Mouse (Mus musculus) mature B cell (primary cell): Measurements from ENCODE around the gene Slc22a18.

ENCODE experiments used
- in situ Hi-C: fragments of 300-500 bp; cut with MboI; formaldehyde crosslinking; loops from 2 replicates; pipeline ENCODE4 v1.14.3; 2019

Gene Slc22a18

DNA sequence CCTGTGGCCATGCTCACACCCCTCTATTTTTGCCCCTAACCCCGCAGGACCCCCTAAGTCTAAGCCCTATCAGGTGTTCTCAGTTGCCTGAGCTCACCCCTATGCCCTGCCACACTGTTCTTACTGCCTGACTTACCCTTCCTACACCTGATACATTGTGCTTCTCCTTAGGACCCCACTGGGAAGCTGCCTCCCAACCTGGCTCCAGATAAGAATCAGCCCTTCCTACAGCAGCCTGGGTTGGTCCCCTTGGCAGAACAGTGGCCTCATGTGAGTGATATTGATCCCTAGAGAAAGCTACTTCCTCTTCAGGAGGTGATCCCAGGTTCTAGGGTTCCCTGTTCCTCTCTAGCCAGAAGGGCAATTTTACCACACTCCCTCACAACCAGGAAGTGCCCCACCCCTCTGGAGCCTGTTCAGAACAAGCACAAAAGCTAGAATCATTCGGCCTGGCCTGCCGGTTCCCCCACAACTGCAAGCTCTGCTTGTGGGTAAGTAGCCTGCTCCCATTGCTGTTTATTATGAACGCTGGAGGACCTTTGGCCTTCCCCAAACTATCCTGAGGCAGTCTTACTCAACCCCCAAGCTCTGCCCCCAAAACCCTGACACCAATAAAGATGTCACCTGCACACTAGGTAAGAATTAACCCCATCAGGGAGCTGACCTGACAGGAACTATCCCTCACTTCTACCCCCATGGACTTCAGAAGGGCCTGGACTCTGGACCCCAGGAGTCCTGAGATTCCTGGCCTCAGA lies at the start of gene Slc22a18:
Gene Slc22a18 (plus strand): TSS at position 390 of the 755 bp plus-strand sequence.
- in situ Hi-C loops: no loop called here

DNA sequence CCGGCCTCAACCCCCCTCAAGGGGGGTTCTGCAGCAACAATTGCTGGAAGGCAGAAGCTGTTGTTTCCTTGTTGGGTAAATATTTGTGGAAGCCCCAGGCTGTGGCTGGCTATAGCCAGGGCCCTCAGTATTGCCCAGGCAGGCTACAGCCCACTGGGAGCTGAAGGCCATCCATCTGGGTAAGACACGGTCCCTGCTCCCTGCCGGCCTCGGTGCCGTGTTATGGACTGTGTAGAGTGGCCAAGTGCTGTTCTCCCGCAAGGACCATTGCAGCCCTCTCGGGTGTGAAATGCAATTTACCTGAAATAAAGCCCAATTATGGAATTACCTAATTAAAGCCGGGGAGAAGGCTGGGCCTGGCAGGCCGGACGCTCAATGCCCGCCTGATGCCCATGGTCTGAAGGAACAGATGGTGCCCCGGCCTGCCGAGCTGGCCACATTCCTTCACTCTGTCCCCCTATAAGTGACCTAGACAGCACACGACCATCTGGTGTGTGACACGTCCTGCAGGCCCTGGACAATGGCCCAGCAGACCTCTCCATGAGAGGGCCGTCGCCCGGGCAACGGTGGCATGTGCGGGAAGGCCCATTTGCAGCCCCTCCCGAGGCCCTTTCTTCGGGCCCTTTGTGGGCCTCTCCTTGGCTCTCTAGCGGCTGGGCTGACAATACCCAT lies 45.3 kb upstream of the Slc22a18 start:
- in situ Hi-C loops: no loop called here

DNA sequence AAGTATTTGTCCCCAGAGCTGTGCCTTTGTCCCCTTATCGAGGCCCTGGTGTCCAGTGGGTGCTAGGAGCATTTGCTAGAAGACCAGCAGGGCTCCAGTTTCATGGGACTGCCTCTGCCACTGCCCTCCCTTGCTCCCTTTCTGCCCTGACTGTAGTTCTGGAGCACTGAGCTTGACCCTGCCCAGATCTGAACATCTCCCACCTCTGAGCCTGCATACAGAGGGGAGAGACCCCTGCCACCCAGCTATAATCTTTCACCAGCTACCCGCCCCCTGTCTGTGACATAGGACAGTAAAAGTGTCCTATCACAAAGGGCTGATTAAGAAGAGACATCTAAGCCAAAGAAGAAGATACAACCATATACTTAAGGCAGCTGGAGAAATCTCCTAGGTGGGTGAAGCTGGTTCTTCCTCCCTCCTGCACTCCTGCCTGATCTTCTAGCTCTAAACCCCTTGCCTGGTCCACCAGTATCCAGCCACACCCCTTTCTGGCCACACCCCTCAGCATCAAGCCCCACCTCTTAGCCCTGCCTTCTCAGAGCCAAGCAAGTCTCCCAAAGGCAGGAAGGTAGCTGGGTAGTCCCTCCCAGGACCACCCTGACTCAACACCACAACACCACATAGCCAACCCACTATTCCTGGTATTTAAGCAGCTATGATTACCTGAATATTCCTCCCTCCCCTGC lies 44.6 kb upstream of the Slc22a18 start:
- in situ Hi-C loops: no loop called here

DNA sequence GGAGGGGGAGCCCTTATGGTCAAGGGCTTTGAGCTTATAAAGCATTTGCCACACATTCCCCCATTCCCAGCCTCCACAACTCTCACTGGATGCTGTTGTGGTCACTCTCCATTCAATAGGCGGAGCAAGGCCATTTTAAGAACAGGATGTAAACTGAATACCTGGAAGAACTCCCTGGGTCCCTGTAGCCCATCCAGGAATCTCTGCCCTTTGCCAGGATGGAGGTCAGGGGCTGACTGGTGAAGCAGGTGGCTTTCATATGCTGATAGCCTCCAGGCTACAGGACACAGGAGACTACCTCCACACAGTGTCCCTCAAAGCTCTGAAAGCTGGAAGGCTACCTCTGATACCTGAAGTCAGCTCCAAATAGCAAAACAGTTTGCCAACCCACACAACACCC lies 40.9 kb upstream of the Slc22a18 start:
- in situ Hi-C loops: no loop called here

DNA sequence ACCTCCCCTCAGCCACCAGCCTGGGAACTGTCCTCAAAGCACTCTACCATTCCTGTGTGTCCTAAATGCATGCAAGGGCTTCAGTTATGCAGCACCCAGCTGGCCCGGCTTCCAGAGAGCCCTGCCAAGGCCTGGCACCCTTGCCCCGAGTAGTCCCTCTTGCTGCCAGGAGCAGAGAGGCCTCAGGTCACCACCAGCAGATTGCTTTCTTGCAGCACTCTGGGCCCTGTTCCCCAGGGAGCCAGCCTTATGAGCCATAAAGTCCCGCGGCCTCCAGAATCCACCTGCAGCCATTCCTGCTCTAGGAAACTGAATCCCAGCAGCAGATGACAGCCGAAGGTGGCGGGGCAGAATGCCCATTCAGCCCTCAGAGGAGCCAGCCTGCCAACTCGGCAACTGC lies 40.2 kb upstream of the Slc22a18 start:
- in situ Hi-C loops: no loop called here

DNA sequence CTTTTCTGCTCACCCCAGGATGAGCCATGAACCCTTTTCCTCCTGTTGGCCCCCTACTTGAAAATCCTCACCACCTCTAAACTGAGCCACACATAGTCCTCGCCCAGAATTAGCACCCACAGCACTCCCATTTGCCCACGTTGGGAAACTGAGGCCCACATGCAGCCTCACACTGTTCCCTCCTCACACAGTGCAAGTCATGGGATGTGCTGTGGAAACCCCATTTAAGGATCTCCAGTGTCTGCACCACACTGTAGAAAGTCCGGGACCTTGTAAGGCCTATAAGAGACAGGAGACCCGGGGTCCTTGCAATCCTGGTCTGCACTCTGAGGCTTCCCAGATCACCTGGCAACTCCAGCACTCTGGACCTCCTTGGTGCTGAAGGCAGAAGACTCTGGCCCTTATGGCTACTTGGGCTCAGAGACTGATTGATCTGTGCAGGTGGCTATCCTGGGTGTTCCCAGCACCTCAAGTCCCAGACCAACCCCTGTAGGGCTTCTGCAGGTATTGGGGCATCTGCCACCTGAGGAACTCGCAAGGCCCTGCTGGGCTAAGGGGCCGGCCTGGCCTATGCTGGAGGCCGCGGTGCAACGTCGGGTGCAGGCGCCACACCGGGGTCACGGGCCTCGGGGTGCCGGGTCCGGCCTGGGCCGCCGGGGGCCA lies 36.2 kb upstream of the Slc22a18 start:
- in situ Hi-C loops: no loop called here

DNA sequence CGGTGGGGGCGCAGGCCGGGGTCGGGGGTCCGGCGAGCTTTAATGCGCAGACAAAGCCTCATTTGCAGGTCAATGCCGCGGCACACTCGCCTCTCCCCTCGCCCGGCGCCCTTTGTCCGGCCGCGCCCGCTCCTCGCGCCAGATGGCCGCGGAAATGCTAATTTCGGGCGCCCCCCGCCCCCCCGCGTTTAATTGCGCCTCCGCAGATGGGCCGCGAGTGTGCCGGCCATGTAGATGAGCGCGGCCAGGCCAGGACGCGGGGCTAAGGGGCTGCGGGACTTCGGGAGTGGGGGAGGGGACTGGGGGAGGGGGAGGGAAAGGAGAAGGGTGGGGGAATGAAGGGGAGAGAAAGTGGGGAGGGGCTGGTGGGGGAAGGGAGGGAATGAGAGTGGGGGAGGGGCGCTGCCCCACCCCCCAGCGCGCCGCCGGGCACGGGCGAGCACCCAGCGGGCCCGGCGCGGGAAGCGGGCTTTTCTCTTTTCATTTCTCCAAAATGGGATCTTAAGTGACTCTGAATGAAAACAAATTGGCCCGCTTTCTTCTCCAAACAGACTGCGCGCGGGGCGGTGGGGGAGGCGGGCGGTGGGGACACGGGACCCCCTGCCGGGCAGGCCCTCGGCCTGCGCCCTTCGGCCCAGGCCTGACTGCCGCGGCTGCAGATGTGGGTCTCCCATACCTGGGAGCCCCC lies 35.5 kb upstream of the Slc22a18 start:
- in situ Hi-C loops: no loop called here

DNA sequence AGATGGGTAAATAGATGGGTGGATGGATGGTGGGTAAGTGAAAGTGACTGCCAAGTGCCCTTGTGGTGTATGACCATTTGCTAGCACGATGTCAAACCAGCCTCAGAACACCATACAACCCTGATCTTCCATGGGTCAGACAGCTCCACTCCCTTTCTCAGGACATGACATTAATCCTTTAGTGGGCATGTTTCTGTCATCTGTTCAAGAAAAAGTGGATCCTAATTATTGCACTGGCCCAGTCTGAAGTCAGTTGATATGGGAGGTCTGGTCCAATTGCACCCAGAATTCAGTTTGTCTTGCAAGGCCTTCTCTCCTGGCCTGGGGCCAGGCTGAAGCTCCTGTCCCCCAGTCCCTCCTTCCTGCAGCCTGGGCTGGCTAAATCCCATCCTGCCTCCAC lies 34.6 kb upstream of the Slc22a18 start:
- in situ Hi-C loops: no loop called here

DNA sequence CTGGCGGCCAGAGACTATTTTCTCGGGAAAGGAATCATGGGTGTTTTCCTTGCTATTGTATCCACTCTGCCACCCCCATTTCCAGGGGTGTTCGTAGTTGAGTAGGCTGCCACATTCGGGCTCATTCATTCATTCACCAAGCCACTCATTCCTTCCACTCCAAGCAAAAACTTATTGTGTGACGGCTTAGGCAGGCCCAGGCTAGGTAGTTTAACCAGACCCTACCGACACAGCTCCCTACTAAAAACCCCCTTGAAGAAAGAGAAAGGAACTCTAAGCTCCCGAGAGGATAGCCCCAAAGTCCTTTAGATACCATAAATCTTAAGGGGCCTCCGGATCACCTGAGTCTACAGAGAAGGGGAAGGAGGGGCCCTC lies 29.0 kb upstream of the Slc22a18 start:
- in situ Hi-C loops: no loop called here

DNA sequence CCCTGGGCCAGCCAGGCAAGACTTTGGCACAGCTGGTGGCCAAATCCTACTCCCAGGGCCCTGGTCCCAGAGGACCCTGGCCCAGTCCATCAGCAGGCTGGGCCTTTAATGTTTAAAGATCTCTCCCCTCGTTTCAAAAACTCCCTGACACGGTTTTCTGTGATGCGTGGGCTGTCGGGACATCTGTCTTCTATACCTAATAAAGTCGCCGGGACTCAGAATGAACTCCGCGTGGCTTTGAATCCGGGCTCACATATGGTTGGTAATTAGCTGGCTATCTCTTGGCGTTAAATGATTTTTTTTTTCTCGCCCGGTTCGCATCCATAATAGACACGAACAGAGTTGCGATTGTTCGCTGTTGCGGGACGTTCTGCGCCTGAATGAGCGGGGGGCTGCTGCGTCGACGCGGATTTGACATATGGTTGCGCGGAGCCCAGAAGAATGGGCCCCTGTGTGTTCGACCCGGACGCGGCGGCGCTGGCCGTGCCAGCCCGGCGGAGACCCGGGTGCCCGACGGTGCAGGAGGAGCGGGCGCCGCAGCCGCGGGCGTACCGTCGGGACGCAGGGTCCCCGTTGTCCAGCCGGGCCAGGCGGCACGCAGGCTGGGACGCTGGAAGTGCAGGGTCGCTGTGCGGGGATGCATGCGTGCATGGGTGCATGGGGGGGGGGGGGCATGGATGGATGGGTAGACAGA lies 28.4 kb upstream of the Slc22a18 start:
- in situ Hi-C loops: no loop called here

DNA sequence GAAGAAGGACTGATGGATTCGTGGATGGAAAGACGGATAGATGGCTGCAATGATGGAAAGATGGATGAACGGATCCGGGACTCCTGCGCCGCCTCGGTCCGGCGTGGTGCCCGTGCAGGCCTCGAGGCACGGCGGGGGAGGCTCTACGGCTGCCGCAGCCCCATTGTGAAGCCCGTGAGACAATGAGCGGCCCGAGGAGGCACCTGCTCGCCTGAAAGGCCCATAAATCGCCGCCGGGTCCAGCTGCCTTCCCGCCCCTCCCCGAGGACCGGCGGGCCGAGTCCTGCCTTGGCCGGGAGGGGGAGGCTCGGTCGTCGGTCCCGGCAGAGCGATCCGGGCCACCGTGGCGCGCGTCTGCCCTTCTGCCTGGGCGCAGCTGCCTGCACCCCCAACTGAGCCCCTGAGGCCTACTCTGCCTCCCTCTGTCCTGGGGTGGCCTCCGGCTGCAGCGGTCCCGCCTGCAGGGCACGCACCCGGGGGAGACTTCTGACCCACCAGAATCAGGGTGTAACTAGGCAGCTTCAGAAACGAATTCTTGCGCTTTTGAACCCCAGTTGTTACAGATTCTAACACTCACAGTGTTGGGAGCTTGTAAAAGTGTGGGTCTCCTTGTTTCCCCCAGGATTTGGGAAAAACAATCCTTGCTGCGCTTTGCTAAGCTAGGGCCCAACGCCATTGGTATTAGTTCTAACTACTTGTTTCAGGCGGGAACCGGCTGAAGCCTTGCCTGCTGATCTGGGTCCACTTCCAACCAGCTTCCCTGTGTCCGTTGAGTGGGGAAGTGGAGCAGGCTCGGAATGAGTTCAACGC lies 27.7 kb upstream of the Slc22a18 start:
- in situ Hi-C loops: no loop called here

DNA sequence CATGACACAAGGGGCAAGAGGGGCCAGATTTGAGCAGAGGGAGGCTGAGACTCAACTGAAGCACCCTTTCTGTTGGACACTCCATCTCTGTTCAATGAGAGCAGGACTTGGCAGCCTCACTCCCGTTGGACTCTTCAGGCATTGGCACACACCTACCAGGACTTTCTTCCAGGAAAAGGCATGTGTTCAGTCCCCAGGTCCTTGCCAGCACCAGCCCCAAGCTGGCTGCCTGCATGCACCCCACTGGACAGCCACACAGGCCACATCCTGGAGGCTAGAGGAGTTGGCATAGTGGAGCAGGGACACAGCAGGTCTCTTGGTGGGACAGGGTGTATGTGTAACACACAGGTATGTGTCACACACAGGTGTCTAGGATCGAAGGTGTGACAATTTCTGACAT lies 26.4 kb upstream of the Slc22a18 start:
- in situ Hi-C loops: no loop called here

DNA sequence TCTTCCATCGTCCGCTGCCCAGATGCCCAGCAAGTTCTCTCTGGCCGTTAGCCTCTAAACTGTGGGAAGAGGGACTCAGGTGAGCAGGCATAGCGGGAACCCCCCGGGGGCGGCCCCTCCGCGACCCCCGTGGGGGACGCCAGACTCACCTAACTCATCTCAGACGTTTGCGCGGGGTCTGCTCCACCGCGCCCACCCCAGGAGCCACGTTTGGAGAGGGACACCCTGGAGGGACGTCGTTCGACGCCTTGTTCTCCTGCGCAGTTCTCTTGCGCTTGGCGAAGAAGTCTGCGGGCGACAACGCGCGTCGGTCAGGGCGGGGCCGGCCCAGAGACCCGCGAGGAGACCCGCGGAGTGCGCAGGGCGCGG lies 14.6 kb upstream of the Slc22a18 start:
- in situ Hi-C loops: no loop called here

DNA sequence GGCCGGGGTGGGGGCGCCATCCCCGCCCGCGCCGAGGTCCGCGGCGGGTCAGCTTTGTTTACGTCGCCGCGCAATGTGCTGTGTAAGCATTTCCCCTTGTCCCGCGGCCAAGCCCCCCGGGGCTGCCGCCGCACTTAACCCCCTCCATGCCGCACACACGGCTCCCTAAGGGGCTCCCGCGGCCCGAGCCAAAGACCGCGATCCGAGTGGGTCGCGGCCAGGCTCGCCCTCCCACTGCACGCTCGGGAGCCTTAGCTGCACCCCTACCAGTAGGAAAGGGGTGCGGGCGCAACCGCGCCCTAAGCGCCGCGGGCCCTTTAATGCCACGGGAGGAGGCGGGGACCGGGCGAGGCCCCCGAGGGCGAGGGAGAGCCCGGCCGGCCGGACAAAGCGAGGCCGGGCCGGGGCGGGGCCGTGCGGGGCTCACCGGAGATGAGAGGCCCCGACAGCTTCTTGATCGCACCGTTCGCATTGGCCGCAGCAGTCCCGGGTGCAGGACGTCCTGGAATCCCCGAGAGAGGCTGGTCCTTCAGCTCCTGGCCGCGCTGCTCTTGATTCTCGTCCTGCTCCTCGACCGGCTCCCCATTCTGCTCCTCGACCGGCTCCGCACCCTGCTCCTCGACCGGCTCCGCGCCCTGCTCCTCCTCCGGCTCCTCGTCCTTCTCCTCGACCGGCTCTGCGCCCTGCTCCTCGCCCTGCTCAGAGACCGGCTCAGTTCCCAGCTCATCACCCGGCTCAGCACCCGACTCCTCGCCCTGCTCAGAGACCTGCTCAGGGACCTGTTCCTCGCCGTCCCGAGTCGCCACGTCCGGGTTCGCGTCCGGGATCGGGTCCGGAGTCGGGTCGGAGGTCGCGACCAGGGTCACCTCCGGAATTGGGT lies 14.0 kb upstream of the Slc22a18 start:
- in situ Hi-C loops: no loop called here

DNA sequence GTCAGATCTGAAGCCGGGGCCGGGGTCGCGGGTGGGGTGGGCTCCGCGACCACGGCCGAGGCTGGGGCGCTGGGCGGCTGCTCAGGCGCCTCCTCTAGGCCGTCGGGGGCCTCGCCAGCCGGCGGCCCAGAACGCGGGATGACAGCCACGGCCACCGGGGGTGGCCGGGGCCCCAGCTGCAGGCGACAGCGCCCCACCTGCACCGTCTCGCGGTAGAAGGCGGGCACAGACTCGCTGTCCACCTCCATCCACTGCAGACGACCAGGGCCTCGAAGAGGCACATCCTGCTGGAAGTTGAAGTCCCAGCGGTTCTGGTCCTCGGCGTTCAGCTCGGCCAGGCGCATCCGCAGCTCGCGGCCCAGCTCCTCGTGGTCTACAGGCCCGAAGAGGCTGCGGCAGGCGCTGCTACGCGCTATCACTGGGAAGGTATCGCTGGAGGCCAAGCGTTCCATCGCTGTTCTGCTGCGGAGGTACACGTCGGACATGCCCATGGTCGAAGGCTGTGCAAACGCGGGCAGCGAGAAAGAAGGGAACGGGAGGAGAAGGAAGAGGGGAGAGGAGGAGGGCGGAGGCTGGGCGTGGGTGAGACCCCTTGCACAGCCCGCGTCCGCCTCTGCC lies 13.2 kb upstream of the Slc22a18 start:
- in situ Hi-C loops: no loop called here

DNA sequence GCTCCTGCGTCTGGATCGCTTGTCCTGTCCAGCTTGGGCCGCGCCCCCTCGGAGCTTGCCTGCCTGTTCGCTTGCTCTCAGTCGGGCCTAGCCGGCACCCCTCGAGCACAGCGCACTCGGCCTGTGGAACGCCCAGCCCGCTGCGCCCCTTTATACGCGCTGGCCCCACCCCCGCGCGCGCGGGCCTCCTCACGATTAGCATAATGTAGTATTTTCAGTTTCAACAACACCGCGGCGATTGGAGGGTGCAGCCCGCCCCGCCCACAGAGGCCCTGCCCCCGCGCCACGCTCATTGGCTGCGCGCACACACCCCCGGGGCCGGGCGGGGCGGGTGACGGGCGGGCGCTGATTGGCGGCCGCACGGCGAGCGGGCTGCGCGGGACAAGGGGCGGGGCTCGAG lies 12.7 kb upstream of the Slc22a18 start, which contains the start of gene Cdkn1c:
Gene Cdkn1c (minus strand): TSS at position 177 of the 400 bp plus-strand sequence.
- in situ Hi-C loops: no loop called here

DNA sequence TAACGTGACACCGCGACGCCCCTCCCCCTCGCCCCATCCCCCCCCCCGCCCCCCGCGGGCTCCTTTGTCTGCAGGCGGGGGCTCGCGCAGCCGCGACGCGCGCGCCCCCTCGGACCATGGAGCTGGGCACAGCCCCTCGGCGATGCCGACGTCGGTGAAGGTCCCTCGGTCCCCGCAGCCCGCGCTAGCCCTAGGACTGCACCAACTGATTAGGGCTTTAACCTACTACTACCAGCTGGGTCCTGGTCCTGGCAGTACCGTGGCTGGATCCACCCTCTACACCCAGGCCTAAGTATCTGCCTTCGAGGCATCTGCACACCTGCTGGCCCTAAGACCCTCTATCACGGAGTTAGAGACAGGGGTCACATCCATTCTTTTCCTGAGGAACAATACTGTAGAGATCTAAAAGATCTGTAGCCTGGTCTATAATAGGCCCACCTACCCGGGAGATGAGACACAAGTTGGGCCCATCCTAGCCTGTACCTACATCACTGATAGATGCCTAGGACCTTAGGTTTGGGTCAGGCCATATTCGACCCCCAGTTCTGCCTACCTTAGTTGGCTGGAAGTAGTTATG lies 12.2 kb upstream of the Slc22a18 start:
- in situ Hi-C loops: no loop called here

DNA sequence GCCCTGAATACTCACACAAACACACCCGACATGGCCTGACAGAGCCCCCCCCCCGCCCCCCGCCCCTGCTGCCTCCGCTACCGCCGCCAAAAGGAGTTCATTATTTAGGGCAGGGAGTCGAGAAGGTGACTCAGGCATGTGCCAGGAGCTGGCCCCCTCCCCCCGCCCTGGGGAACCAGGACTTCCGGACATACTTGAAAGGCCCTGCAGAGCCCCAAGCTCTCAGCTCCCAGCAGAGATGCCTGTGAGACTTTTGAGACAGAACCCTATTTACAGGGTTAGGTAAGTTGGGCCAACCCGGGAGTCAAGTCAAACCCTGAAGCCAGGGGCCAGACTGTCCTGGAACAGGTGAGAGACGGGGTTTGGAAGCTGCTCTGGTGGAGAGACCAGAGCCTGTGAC lies 11.6 kb upstream of the Slc22a18 start:
- in situ Hi-C loops: no loop called here

DNA sequence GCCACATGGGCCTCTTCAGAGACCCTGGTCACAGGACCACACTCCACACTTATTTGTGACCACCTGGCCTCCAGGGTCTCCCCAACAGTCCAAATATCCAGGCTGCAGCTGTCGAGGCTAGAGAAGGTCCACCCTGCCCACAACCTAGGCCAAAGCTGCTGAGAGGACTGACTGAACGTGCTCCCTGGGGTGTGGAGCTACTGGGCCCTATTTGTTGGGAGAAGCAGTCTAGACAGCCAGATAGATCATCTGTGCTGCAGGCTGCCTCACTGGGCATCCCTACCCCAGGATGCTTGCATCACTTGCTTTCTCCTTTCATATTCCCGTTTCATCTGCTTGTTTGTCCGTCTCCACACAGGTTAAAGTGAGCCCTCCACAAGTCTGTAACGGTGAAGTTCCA lies 11.0 kb upstream of the Slc22a18 start:
- in situ Hi-C loops: no loop called here
